Mouse (Mus musculus): ENCODE data around the gene Ipo7. TPM values are rescaled to one million over a fixed set of nuclear protein-coding genes. Genes with fewer than 3 reads are reported as not detected.
A peak's percentile ranks its signal among the peaks of the same experiment; 100 is the strongest.
"Not testable (repeated sequence)": the region's sequence is repeated elsewhere in the genome, so short reads cannot be mapped to it uniquely, and the experiment has no call there.

Gene Ipo7
- total RNA-seq (2021) = 10 to 100 TPM; 86.7 to 89.1 TPM
- long read RNA-seq, experiment 1, full-length matches to known transcripts = 3 of 7 reads
- long read RNA-seq, experiment 1, partial matches to known transcripts = 4 of 7 reads
- long read RNA-seq, experiment 1, other reads (novel, unspliced or antisense) = 0 of 7 reads
- long read RNA-seq, experiment 2, full-length matches to known transcripts = 9 of 18 reads
- long read RNA-seq, experiment 2, partial matches to known transcripts = 3 of 18 reads
- long read RNA-seq, experiment 2, other reads (novel, unspliced or antisense) = 6 of 18 reads

- peak; percentile 87 to 94 for DNase-seq (ENCODE audit: low spot score in 2 of 2)
These were observed at the start of gene Ipo7 for GRCm38 (mm10) chr7:110018117-110018630. Ipo7 (plus strand) TSS chr7:110018274.

- peak; percentile 46 to 67 for DNase-seq (ENCODE audit: low spot score in 2 of 2)
These were observed 49.1 kb upstream of the Ipo7 start for GRCm38 (mm10) chr7:109968924-109969450.

GRCm38 (mm10) chr7:109969542-109969941, 48.5 kb upstream of the Ipo7 start:
- no peak for DNase-seq (ENCODE audit: low spot score in 2 of 2)

- no peak for DNase-seq (ENCODE audit: low spot score in 2 of 2)
These were observed 41.9 kb upstream of the Ipo7 start for GRCm38 (mm10) chr7:109975966-109976715.

GRCm38 (mm10) chr7:109977131-109977530, 40.9 kb upstream of the Ipo7 start:
- DNase-seq (ENCODE audit: low spot score in 2 of 2) = not testable (repeated sequence)

- DNase-seq (ENCODE audit: low spot score in 2 of 2) = not testable (repeated sequence)
These were observed 33.5 kb upstream of the Ipo7 start for GRCm38 (mm10) chr7:109984608-109985007.

- peak in 1 of 2 experiments; percentile 15 for DNase-seq (ENCODE audit: low spot score in 2 of 2)
These were observed 32.4 kb upstream of the Ipo7 start for GRCm38 (mm10) chr7:109985661-109986132.

- peak; percentile 98 to 99 for DNase-seq (ENCODE audit: low spot score in 2 of 2)
These were observed 31.9 kb upstream of the Ipo7 start for GRCm38 (mm10) chr7:109986133-109986669.

GRCm38 (mm10) chr7:109986775-109987174, 31.3 kb upstream of the Ipo7 start, which contains the start of gene Tmem41b:
Tmem41b (minus strand) TSS chr7:109986929.
- DNase-seq (ENCODE audit: low spot score in 2 of 2) = peak in 1 of 2 experiments; percentile 41

- no peak for DNase-seq (ENCODE audit: low spot score in 2 of 2)
These were observed 26.8 kb upstream of the Ipo7 start for GRCm38 (mm10) chr7:109991286-109991685.

- no peak for DNase-seq (ENCODE audit: low spot score in 2 of 2)
These were observed 24.7 kb upstream of the Ipo7 start for GRCm38 (mm10) chr7:109993157-109993959.

- no peak for DNase-seq (ENCODE audit: low spot score in 2 of 2)
These were observed 19.7 kb upstream of the Ipo7 start for GRCm38 (mm10) chr7:109998388-109998787.

- DNase-seq (ENCODE audit: low spot score in 2 of 2) = peak in 1 of 2 experiments; percentile 8
These were observed 16.0 kb upstream of the Ipo7 start for GRCm38 (mm10) chr7:110002092-110002491.

GRCm38 (mm10) chr7:110002968-110003367, 15.1 kb upstream of the Ipo7 start:
- DNase-seq (ENCODE audit: low spot score in 2 of 2) = peak in 1 of 2 experiments; percentile 14

GRCm38 (mm10) chr7:110005976-110006375, 12.1 kb upstream of the Ipo7 start:
- DNase-seq (ENCODE audit: low spot score in 2 of 2) = no peak

GRCm38 (mm10) chr7:110006471-110007195, 11.4 kb upstream of the Ipo7 start:
- DNase-seq (ENCODE audit: low spot score in 2 of 2) = no peak

- no peak for DNase-seq (ENCODE audit: low spot score in 2 of 2)
These were observed 9.6 kb upstream of the Ipo7 start for GRCm38 (mm10) chr7:110008513-110008912.

- no peak for DNase-seq (ENCODE audit: low spot score in 2 of 2)
These were observed 9.0 kb upstream of the Ipo7 start for GRCm38 (mm10) chr7:110009084-110009483.

- DNase-seq (ENCODE audit: low spot score in 2 of 2) = no peak
These were observed 6.7 kb upstream of the Ipo7 start for GRCm38 (mm10) chr7:110011417-110011816.

- no peak for DNase-seq (ENCODE audit: low spot score in 2 of 2)
These were observed 3.8 kb upstream of the Ipo7 start for GRCm38 (mm10) chr7:110014272-110014671.

Data from layer of hippocampus, postnatal 14 days (tissue).